Mouse (Mus musculus) retina, postnatal 1 day (tissue): Measurements from ENCODE around the gene Slc24a3.

Source experiments
- DNase-seq: peaks from one replicate; pipeline ENCODE4 v3.0.0-alpha.2; 2012

Slc24a3 gene

DNA sequence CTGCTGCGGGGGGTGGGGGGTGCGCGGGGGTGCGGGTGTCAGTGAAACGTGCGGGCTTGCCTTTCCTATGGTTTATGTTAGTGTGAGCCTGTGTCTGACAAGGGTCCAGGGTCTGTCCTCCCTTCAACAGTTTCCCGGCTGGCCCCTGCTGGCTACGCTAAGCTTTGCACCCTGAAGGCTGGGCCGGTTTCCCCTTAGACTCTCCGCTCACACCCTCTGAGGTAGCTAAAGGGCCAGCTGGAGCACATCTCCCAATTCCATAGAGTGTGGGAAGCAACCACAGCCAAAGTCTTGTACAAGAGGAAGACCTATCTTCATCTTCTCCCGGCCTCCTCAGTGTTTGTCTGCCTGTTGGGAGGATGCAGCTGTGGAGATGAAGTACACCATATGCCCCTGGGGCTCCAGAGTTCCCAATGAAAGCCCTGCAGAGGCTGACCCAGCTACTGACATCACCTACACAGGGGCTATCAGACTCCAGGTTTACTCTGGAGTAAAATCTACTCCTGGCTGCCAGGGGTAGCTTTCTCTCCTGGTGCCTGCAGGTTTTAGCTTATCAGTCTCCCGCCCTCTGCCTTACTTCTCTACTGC, 487.9 kb downstream of the Slc24a3 start:
- DNase-seq = peak; percentile 11

DNA sequence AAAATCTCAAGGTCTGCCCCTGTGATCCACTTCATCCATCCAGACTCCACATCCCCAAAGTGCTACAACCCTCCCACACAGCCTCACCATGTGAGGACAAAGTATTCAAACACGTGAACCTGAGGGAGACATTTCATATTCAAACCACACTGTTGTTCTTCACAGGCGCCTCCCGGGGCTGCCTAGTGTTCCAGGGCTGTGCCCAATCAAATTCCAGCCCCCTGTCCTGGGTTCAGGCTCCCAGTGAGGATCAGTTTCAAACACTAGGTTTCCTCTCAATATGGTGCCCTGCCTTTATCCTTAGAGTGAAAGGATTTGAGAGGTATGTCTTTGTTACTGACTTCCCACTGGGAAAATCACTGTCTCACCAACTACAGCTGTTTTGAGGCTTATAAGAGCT, 488.6 kb downstream of the Slc24a3 start:
- no peak for DNase-seq

DNA sequence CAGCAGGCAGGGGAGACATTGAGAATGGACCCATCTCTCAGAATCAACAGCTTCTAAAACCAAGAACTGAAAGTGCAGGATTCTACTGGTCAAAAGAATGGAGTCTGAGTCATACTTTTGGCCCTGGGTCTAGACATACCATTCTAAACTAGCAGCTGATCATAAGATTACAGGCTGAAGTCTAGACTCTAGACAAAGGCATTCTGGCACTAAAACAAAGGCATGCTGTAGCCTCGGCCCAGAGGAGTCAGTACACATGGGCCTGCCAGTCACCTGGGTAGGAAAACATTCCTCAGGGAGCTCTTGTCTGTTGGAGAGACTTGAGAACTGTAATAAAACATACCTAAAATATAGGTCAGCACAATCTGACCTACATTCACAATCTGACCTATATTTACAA, 489.2 kb downstream of the Slc24a3 start:
- DNase-seq = peak; percentile 9

DNA sequence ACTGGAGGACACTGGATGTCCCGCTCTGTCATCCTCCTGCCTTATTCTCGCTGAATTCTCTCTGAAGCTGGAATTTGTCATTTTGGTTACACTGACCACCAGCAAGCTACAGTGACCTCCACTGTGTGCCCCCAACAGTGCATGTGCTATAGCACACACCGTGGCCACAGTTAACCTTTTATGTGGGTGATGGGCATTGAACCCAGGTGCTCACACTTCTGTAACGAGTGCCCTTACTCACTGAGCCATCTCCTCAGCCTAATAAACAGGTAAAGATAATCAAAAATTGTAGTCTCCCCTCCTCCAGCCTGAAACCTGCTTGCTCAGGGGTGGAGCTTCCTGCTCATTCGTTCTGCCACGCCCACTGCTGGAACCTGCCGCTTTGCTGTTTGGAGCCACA, 493.7 kb downstream of the Slc24a3 start:
- DNase-seq = no peak

DNA sequence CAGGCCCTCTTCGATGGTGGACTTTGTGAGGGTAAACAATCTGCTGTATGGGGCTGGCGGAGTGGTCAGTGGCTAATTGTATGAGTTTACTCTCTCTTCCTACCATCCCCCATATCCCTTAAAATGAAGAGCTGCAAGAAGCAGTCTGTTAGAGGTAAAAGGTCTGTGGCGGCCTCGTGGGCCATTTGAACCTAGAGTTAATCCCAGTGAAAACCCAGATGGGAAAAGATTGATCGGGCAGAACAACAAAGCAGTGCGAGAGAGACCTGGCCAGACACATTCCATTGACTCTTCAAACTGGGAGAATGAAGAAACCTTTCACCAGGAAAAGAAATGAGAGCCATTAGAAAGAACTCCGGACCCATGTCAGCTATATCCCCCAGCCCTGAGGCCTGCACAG, 496.3 kb downstream of the Slc24a3 start:
- no peak for DNase-seq

DNA sequence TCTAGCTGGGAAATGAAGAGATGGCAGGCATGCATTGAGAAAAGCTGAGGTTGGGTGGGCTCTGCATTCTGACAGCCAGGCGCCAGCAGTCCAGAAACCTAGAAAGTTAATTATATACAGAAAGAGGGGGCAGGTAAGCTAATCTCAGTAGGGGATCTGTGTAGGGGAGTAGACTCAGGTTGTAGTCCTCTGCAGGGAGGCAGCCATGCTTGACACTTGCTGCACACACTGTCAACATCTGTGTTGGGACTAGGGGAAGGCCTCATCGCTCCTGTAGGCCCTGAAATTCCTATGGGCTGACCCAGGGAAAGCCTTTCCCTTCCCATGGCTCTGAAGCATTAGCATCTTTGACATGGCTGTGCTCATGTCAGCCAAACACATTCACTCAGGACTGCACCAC, 496.8 kb downstream of the Slc24a3 start:
- DNase-seq = no peak

DNA sequence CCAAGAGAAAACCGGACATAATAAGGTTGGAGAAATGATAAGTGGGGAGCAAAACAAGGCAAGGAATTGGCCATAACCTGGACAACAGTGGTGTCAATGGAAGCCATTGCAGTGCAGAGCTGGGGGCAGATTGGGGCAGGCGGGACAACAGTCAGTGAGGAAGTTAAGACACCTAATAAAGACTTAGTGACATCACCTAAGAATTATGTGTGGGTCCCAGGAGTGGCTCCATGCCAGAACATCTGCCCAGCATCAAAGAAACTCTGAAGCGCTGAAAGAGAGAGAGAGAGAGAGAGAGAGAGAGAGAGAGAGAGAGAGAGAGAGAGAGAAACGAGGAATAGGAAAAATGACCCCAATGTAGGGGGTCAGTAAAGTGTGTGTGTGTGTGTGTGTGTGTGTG, 500.6 kb downstream of the Slc24a3 start:
- no peak for DNase-seq

DNA sequence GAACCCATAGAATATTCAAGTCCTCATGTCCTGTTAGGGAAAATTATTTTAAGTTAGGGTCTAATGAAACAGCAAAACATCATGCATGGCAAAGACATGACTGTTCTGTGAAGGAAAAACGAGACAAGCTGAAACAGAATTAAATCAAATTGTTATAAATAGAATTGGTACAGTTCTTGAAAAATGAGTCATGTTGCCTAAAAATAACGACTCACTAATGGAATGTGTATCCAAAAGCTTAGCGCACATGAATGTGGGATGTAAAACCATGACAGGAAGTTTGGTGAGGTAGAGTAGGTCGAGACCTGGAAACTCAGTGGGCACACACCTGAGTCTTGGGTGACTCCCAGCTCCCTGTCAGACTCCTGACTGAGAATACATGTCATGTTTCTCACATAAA, 502.6 kb downstream of the Slc24a3 start:
- DNase-seq = no peak

DNA sequence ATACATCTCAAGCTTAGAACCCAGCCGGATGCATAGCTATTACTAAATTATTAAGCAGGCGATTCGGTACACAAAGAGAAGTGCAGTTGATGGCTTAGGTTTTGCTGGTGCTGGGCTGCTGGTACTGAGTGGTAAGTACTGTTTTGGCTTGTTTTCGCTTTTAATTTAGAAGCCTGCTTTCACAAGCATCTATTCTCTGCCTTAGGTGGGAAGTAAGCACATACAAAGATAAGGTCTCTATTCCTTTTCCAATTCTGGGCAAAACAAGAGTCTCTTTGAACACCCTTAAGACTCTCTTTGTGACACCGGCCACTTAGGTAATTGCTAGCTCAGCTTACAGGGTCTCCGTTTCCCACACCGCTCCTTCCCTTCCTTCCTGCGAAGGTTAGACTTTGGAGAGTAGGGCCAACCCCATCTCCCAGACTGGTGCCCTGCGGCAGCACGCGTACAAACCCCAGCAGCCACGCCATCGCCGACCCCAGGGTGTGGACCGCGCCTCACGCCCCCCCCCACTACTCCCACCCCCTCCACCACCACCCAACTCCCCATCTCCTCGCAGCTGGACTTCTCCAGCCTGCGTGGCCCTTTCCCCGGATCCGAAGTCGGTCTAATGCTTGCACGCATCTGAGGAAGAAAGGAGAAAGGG, 507.1 kb downstream of the Slc24a3 start:
- peak; percentile 35 for DNase-seq

DNA sequence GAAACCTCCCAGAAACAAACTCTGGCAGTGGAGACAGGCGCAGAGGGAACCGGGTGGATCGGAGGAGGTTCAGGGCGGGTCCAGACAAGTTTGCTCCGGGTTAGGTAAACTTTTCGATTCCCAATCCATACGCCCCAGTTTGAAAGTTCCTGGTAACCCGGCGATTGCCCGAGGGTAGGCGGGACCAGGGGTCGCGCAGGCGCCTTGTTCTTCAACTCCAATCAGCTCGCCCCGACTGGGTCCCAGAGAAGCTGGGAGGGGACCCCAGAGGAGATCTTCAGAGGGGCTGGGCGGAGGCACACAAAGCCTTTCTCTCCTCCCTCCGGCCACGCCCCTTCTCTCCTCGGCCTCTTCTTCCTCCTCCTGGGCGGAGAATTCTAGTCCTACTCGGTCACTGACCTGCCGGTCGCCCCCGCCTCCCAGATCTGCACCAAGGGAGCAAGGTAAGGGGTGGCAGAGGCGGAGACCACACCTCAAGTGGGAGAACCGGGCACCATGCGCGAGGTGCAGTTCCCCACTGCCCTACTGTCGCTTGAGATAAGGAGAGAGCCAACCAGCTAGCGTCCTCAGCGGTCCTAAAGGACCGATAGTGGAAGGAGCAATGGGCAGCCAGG, 507.7 kb downstream of the Slc24a3 start, which contains the start of gene Rin2:
TSS of gene Rin2 (plus strand) at position 74 of the 614 bp plus-strand sequence.
- DNase-seq = peak; percentile 85

DNA sequence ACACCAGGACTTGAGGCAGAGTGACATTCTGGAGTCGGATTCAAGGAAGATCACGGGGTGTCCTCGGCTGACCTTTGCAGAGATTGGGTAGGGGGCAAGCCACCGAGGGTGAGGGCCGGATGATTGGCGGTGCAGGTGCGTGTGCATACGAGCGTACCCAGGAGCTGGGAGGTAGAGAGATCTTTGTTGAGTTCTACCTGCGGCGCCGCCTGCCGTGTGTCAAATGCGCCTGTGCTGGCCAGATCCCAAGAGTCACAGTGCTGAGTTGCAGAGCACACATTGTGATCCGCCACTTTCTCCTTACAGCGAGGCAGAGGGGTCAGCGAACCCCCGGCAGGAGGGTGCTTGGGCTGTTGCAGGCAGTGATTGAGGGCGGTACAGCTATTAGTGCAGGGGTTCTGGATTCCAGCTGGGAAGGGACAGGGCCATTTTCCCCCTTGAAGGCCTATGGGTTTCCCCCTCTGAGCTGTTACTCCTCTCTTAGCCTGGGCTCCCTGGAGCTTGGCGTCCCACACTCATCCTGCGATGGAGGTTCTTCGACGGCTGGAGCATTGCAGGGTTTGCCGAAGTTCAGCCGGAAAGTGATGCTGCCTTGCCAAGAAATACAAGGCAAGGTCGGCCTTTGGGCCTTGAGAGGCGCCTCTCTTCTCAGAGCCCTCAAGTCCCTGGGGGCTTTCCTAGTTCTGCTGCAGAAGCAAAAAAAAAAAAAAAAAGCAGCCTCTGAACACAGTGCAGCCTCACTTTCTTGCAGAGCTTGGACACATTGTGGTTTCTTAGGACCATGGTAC, 508.4 kb downstream of the Slc24a3 start:
- DNase-seq = no peak

DNA sequence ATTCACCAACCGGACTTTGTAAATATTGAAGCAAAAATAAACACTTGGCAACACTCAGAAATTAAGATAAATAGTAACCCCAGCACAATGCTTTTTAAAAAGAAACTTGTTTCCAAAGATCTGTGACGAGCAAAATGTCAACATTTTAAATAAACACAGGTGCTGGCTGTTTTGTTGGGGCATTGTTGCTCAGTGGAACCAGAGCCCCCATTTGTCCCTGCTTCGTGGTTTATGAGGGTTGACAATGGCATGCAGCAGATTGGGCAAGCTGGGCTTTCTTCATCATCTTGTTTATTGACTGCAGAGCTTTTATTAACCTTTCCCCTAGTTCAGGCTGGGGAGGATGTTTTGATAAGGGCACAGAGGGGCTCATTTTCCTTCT, 509.0 kb downstream of the Slc24a3 start:
- DNase-seq = no peak

DNA sequence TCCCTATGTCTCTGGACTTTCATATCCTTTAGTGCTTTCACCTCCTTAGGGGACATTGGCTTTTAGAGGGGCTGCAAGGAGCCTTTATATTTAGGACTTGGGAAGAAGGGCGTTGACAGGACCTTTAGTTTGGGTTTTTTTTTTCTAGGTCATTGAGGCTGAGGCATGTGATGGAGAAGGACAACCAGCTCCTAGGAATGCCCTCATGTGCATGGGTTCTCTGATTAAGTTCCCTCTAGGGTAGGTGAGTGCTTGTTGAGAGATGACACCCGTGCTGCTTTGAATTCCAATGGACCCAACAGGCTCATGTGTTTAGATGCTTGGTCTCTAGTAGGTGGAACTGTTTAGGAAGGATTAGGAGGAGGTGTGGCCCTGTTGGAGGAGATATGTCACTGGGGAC, 509.4 kb downstream of the Slc24a3 start:
- no peak for DNase-seq

DNA sequence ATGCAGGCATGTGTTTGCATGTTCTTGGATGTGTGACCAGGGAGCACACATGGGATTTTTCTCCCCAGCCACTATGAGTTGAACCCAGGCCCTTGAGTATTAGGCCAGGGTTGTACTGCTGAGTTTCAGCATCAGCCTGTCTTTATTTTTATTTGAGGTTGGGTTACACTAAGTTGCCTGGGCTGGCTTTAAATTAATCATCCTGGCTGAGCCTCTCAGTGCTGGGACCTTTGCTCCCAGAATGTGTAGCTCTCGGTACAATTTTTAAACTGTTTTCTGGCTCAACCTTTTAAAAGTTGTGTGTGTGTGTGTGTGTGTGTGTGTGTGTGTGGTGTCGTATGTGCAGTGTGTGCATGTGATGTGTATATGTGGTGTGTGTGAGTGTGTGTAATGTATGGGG, 512.6 kb downstream of the Slc24a3 start:
- no peak for DNase-seq

DNA sequence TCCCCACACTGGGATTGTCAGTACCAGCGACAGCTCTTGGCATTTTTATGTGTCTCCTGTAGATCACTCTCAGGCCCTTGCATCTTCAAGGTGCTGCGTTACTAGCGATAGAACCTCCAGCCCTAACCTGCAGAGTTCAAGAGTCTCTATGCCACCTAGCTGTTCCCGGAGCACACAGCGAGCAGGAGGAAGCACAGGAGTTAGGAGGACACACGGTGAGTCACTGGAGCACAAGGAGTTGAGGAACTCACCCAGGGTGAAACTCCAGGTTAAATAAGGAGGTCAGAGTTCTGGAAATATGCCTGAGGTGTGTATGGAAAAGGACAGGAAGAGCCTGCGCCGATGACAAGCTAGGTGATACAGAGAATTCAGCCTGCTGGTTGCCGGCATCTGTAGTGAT, 513.2 kb downstream of the Slc24a3 start:
- DNase-seq = no peak

DNA sequence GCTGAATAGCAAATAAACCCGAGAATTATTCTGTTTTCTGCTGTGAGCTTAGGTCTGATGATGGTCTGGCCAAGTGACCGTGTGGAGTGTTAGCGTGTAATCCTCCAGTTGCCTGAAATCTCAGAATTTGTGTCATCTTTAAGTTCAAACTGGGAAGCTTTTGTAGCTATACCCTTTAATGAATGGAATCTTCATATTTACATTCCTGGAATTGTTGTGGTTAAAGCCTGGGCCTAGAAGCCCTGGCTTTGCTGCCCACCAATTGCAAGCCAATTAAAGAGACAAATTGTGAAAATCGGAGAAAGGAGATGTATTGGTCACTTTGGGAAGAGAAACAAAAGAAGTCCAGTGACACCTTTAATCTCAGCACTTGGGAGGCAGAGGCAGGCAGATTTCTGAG, 514.1 kb downstream of the Slc24a3 start:
- no peak for DNase-seq

DNA sequence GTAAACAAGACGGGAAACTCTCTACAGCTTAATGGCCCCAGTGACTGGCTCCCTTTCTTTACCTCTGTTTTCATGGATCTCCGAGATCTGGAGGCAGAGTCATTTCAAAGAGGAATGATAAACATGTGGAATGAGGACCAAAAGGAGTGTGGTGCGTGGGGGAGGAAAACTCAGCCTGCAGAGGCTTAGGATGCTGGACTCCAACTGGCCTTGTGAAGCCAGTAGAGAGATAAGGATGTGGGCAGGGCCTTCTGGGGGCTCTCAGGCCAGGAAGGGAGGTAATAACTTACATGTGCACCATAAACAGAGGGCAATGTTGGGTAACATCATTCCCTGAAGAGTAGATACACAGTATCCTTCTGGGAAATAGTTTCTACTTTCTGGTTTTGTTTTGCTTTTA, 515.4 kb downstream of the Slc24a3 start:
- no peak for DNase-seq

DNA sequence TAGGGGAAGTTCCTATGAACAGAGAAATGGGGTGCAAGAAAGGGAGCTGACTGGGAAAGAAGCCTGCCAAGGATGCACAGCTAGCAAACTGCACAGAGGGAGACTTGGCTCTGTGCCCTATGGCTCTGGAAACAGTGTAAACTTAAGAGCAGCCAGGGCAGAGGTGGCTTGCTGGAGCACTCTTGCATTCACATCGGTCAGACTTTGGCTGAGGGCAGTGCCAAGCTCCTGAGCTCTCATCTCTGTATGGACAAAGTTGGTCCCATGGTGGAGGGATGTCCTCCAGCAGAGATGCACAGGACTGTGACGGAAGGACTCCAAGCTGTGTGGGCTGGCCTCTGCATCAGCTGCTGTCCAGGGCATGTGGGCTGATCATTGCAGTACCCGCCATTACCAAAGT, 516.0 kb downstream of the Slc24a3 start:
- no peak for DNase-seq

DNA sequence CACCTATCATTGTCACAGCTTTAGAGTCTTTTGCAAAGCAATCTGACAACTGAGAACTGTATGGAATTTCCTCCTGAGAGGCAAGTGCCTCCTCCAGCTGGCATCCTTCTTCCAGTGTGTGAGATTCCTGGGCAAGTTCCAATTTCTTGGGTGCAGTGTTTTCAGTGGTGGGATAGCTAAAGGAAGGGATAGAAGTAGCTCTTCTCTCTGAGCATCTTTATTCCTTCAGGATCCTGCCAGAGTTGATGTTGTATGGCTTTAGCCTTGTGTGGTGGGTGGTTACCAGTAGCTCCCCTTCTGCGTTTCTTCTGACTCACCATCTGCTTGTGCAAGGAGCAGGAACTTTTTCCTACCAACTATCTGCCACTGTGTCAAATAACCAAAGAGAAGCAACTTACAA, 516.6 kb downstream of the Slc24a3 start:
- DNase-seq = no peak

DNA sequence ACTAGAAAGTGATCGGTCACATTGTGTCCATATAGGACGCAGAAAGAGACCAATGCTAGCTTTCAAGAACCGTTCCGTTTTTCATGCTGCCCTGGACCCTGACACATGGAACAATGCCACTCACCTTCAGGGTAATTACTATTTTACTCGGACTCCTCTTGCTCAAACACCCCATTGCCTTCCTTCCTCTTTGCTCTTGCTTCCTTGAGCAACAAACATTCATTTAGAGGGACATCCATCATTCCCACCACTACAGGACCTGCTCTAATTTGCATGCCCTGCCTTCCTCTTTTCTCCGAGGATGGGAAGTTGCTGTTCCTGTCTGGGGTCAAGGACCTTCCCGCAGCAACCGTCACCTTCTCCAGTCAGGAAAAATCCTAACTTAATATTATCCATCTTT, 517.3 kb downstream of the Slc24a3 start:
- DNase-seq = no peak

DNA sequence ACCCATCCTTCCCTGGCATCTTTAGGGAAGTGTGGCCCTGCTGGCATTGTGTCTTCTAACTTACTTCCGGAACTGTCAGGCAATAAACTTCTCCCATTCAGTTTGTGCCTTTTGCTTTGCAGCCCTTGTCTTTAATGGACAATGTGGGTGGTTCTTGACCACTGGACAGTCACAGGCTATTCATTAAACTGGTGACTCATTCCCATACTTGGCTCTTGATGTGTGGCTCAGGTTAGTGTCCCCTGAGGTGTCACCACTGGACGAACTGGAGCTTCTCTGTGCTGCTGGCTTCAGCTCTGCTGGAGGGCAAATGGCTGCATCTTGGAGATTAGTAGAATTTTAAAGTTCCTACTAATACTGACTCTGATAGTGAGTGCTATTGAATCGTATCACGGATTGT, 518.5 kb downstream of the Slc24a3 start:
- no peak for DNase-seq

DNA sequence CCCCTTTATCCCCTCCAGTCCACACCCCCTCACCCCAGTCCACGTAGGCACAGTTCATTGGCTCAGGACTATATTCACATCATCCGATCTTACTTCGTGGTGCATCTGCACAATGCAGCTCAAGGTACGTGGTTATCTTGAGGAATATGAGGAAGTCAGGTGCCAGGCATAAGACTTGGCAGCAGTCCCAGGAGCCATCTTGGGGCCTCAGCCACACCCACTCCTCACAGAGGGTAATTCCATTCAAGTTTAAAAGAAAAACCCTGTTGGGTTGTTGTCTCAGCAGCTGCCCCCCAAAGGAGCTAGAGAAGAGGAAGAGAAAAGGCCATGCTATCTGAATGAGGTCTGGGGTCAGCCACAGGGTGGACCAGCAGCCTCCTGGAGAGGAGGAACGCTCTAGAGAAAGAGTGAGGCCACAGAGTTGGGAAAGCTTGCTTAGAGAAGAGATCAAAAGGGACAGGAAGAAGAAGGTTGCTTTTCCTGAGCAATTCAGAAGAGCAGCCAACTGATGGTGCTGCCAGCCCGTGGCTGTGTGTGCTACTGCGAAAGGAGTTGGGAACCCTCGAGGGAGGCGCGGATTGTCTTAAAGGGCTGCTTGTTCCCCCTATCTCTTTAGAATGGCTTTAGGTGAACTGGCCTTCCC, 523.9 kb downstream of the Slc24a3 start:
- no peak for DNase-seq
